Mouse (Mus musculus) megakaryocyte-erythroid progenitor cell, adult 5-6 weeks (primary cell): ENCODE measurements around the gene Nploc4. TPM values are rescaled to one million over a fixed set of nuclear protein-coding genes. Genes with fewer than 3 reads are reported as not detected.
"Not testable (repeated sequence)": the region's sequence is repeated elsewhere in the genome, so short reads cannot be mapped to it uniquely, and the experiment has no call there.

Experiments
- ATAC-seq: replicated peaks from 2 replicates; pipeline ENCODE4 v1.8.0; 2016; ENCODE audit warnings: mild to moderate bottlenecking, inconsistent platforms; ENCODE audit not compliant: severe bottlenecking, poor library complexity, low FRiP score, low TSS enrichment
- total RNA-seq, 2 experiments: library from RNA; stranded (forward) in 1 of 2; stranded (reverse) in 1 of 2; fragments of 200-1000, 215-1000 nt in 1 of 2; fragments of >200 nt in 1 of 2; fragmentation: Nextera tagmentation in 1 of 2; gene quantifications; 2 replicates each; pipeline ENCODE4 v1.2.3; 2014 to 2017

Nploc4 gene
- total RNA-seq, 2 experiments from 2014 or later = 41.1 to 59.3 TPM

GRCm38 (mm10) chr11:120356900-120357299, 80.6 kb downstream of the Nploc4 start:
- ATAC-seq = no peak

- ATAC-seq = no peak
Observed at GRCm38 (mm10) chr11:120356319-120356840, 81.1 kb downstream of the Nploc4 start.

DNA sequence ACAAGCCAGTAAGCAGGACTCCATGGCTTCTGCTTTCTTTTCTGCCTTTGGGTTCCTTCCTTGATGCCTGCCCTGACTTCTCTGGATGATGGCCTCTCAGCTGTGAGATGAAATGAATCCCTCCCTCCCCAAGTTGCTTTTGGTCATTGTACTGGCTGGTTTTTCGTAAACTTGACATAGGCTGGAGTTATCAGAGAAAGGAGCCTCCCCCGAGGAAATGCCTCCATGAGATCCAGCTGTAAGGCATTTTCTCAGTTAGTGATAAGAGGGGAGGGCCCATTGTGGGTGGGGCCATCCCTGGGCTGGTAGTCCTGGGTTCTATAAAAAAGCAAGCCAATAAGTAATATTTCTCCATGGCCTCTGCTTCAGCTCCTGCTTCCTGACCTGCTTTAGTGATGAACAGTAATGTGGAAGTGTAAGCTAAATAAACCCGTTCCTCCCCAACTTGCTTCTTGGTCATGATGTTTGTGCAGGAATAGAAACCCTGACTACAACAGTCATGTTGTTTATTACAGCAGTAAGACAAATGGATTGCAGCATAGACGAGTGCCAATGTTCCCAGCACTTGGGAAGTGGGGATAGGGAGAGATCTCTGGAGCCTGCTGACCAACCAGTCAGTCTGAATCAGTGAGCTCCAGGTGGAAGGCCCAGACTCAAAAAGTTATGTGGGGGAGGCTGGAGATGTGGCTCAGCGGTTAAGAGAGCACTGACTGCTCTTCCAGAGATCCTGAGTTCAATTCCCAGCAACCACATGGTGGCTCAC, 82.0 kb downstream of the Nploc4 start:
- no peak for ATAC-seq

DNA sequence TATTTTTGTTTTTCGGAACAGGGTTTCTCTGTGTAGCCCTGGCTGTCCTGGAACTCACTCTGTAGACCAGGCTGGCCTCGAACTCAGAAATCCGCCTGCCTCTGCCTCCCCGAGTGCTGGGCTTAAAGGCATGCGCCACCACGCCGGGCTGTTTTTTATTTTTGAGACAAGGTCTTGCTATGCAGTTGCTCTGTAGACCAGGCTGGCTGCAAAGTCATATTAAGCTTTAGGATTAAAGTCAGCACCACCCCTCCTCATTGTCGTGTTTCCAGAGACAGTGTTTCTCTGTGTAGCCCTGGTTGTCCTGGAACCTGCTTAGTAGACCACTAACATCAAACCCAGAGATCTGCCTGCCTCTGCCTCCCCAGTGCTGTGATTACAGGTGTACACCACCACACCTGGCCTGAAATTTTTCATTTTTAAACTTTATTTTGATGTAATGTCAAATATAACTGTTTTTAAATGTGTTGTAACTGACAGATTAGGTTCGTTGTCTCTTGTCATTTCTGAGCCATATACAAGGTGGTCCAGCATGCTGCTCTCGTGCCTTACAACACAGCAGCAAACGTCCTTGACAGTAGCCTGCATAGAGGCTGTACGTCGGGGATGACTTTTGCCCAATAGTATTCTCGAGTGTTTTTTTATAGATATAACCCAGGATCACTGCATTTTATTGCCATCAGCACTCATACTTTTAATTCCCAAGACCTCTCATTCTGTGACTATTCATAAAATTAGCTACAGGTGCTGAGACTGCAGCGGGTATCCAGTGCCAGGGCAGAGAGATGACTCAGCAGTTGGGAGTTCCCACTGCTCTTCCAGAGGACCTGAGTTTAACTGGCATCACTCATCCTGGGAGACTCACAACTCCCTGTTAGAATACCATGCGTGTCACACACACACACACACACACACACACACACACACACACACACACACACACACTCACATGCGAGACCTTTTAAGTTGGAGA, 82.9 kb downstream of the Nploc4 start:
- ATAC-seq = no peak

GRCm38 (mm10) chr11:120353500-120354303, 83.8 kb downstream of the Nploc4 start:
- ATAC-seq = peak; percentile 78

DNA sequence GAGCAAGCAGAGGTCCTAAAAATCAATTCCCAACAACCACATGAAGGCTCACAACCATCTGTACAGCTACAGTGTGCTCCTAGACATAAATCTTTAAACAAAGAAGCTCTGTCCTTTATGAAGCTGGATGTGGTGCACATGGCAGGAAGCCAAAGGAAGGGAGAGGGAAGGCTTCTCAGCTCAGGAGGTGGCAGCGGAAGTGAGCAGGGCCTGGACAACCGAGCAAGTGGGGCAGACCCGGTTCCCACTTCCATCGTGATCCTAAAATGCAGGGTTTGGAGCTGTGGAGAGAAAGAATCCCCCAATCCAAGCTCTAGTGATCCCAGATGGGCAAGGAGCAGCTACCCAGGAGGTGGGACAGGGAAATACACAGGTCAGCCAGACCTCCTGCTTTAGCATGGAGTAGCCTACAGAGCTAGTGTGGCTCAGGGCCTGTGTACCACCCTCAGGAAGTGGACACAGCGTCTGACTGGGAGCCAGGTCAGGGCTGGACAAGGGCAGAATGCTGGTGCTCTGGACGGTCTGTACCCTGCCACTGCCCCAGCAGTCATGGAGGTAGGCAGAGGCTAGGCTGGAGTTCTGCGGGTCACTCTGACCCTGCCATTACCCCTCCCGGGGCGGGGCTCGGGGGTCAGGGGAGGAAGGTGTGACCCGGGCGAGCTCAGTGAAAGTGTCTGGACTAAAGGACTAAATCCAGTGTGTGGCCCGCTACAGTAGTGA, 84.8 kb downstream of the Nploc4 start:
- no peak for ATAC-seq

GRCm38 (mm10) chr11:120352093-120352350, 85.5 kb downstream of the Nploc4 start:
- ATAC-seq = not testable (repeated sequence)

GRCm38 (mm10) chr11:120351250-120352092, 86.0 kb downstream of the Nploc4 start:
- no peak for ATAC-seq

DNA sequence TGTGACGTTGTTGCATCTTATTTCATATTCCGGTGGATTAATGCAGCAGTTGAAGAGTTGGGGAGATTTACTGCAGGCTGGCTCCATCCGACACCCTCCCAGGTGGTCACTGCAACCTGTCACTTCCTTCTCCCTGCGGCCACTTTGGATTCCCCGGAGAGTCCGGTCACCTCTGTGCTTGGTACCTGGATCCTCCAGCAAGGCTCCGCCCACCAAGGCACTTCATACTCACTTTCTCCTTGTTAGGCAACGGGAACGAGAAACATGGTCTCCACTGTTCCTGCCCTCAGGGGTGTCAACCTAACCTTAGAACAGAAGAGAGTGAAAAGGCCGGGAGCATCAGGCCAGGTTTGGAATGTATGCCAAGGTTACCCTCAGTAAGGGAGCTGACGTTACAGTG, 86.8 kb downstream of the Nploc4 start:
- no peak for ATAC-seq

- ATAC-seq = peak; percentile 46
Observed at GRCm38 (mm10) chr11:120349986-120350702, 87.4 kb downstream of the Nploc4 start.

- no peak for ATAC-seq
Observed at GRCm38 (mm10) chr11:120349371-120349985, 88.0 kb downstream of the Nploc4 start.

DNA sequence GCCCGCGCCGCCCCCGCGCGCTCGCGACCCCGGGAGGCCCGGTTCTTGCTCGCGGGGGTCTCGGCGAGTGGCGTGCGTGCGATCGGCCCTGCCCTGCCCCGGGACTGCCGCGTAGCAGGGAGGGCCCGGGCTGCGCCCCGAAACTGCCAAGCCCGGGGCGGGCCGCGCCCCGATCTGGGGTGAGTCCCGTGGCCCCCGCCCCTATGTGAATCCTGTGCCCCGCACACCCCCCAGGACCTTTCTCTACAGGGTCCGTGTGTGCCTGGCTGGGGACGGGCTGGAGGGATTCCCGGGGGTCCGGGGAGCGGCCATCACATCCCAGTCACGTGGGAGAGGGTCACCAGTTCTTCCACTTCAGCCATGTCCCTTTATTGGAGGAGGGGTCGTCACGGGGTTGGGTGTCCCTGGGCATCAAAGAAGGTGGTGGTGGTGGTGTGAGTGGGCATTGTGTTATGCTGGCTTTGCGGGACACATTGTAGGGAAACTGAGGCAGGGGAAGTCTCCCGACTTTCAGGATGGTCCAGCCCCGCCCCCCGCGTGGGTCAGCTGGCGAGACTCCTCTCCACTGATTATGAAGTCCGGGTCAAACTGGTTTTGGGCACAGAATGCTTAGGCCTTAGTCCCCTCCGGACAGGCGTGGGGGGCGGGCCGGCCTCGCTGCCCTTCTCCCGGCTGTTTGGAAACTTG, 88.7 kb downstream of the Nploc4 start:
- ATAC-seq = no peak

DNA sequence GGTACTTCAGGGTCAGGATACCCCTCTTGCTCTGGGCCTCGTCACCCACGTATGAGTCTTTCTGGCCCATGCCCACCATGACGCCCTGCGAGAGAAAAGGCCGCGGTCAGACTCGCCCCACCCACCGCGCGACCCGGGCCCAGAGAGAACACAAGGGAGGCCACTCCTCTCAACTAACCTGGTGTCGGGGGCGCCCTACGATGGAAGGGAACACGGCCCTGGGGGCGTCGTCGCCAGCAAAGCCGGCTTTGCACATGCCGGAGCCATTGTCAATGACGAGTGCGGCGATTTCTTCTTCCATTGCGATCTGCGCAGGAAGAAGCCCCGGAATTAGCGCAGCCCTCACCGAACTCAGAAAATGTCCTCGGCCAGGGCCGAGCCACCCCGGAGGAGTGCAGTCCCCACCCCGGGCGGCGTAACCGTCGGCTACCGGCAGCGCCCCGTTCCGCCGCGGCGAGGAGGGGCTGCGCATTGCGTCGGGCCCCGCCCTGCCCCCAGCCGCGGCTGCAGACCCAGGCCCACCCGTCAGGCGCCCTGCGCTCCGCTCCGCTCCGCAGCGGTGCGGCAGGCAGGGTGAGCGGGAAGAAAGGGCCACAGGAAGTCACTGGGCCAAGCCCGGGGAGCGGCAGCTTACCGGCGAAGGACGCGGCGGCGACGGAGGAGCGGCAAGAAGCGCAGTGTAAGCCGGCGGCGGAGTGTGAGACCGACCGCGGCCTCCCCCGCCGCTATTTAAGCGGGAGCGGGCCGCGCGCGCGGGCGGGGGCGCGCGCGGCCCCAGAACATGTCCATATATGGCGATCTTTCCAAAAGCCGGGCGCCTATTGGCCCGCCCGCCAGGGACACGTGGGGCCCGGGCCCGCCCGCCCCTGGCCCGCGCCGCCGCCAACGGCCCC, 89.5 kb downstream of the Nploc4 start, which contains the start of gene Actg1:
Actg1 (minus strand) TSS at position 752 of the 893 bp plus-strand sequence.
- peak; percentile 19; the same call in 1 of the 2 replicates for ATAC-seq

GRCm38 (mm10) chr11:120347301-120347700, 90.2 kb downstream of the Nploc4 start:
- no peak for ATAC-seq

DNA sequence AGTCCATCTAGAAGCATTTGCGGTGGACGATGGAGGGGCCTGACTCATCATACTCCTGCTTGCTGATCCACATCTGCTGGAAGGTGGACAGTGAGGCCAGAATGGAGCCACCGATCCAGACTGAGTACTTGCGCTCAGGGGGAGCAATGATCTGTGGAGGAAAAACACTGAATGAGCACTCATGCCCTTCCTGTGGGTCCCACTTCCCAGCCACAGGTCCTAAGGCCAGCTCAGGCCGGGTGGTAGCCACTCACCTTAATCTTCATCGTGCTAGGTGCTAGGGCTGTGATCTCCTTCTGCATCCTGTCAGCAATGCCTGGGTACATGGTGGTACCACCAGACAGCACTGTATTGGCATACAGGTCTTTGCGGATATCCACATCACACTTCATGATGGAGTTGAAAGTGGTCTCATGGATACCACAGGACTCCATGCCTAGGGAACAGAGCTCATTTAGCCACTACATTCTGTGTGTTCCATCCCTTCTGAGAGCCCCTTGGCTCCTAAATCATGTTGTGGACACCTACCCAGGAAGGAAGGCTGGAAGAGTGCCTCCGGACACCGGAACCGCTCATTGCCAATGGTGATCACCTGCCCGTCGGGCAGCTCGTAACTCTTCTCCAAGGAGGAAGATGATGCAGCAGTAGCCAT, 91.0 kb downstream of the Nploc4 start:
- ATAC-seq = not testable (repeated sequence)
